Mouse (Mus musculus): ENCODE data around the gene Ggct. TPM values are rescaled to one million over a fixed set of nuclear protein-coding genes. Genes with fewer than 3 reads are reported as not detected.

The Ggct gene
- total and polyA plus RNA-seq, 2 experiments, result 6.2 to 8.7 TPM

- no peaks in the 10 kb centered on the region for H3K4me1 ChIP-seq (ENCODE audit: control insufficient read depth, insufficient read depth, low read length)
- no peaks in the 10 kb centered on the region for H3K27me3 ChIP-seq (ENCODE audit: control insufficient read depth, insufficient read depth, low read length)
- H3K4me3 ChIP-seq (ENCODE audit: insufficient read depth, low read depth, low read length), result no peak overlapping the region
- H3K36me3 ChIP-seq (ENCODE audit: control insufficient read depth, insufficient read depth, low read length), result no peaks in the 10 kb centered on the region
- WGBS, result 97% methylated on average over 3 of the region's 3 CpGs
- no peaks in the 10 kb centered on the region for H3K79me2 ChIP-seq (ENCODE audit: control insufficient read depth, insufficient read depth, low read length)
- no peak overlapping the region for H3K9ac ChIP-seq (ENCODE audit: low read depth, low read length)
- no peak for DNase-seq (ENCODE audit: extremely low read depth, low read depth, low spot score)
- H3K27ac ChIP-seq (replicated peaks; ENCODE audit: insufficient read depth, low read depth, low read length), result no peak overlapping the region
- TF ChIP-seq POLR2A (IDR thresholded peaks at IDR 0.05; ENCODE audit: extremely low read depth, insufficient read depth, low read length) (no peak), CTCF (IDR thresholded peaks at IDR 0.05; ENCODE audit: low read depth, low read length) (no peak)
Measured at GRCm38 (mm10) chr6:55014184-55014583, 21.4 kb upstream of the Ggct start.

GRCm38 (mm10) chr6:55012516-55012915, 19.8 kb upstream of the Ggct start:
- WGBS, result 71% methylated on average over 7 of the region's 7 CpGs
- DNase-seq (ENCODE audit: extremely low read depth, low read depth, low spot score), result no peak
- Histone ChIP-seq H3K36me3 (ENCODE audit: control insufficient read depth, insufficient read depth, low read length) (no peaks in the 10 kb centered on the region), H3K27ac (replicated peaks; ENCODE audit: insufficient read depth, low read depth, low read length) (no peak overlapping the region), H3K9ac (ENCODE audit: low read depth, low read length) (no peak overlapping the region), H3K27me3 (ENCODE audit: control insufficient read depth, insufficient read depth, low read length) (no peaks in the 10 kb centered on the region), H3K79me2 (ENCODE audit: control insufficient read depth, insufficient read depth, low read length) (no peaks in the 10 kb centered on the region), H3K4me3 (ENCODE audit: insufficient read depth, low read depth, low read length) (no peak overlapping the region), H3K4me1 (ENCODE audit: control insufficient read depth, insufficient read depth, low read length) (no peaks in the 10 kb centered on the region)
- TF ChIP-seq POLR2A (IDR thresholded peaks at IDR 0.05; ENCODE audit: extremely low read depth, insufficient read depth, low read length) (no peak), CTCF (IDR thresholded peaks at IDR 0.05; ENCODE audit: low read depth, low read length) (no peak)

- Histone ChIP-seq H3K36me3 (ENCODE audit: control insufficient read depth, insufficient read depth, low read length) (no peaks in the 10 kb centered on the region), H3K79me2 (ENCODE audit: control insufficient read depth, insufficient read depth, low read length) (no peaks in the 10 kb centered on the region), H3K27ac (replicated peaks; ENCODE audit: insufficient read depth, low read depth, low read length) (no peak overlapping the region), H3K4me3 (ENCODE audit: insufficient read depth, low read depth, low read length) (no peak overlapping the region), H3K4me1 (ENCODE audit: control insufficient read depth, insufficient read depth, low read length) (no peaks in the 10 kb centered on the region), H3K27me3 (ENCODE audit: control insufficient read depth, insufficient read depth, low read length) (no peaks in the 10 kb centered on the region), H3K9ac (ENCODE audit: low read depth, low read length) (no peak overlapping the region)
- DNase-seq (ENCODE audit: extremely low read depth, low read depth, low spot score), result no peak
- 68% methylated on average over 4 of the region's 4 CpGs for WGBS
- TF ChIP-seq POLR2A (IDR thresholded peaks at IDR 0.05; ENCODE audit: extremely low read depth, insufficient read depth, low read length) (no peak), CTCF (IDR thresholded peaks at IDR 0.05; ENCODE audit: low read depth, low read length) (no peak)
Measured at GRCm38 (mm10) chr6:55010330-55011091, 17.8 kb upstream of the Ggct start.

- Histone ChIP-seq H3K9ac (ENCODE audit: low read depth, low read length) (no peak overlapping the region), H3K27me3 (ENCODE audit: control insufficient read depth, insufficient read depth, low read length) (no peaks in the 10 kb centered on the region), H3K36me3 (ENCODE audit: control insufficient read depth, insufficient read depth, low read length) (no peaks in the 10 kb centered on the region), H3K79me2 (ENCODE audit: control insufficient read depth, insufficient read depth, low read length) (no peaks in the 10 kb centered on the region), H3K4me1 (ENCODE audit: control insufficient read depth, insufficient read depth, low read length) (no peaks in the 10 kb centered on the region), H3K4me3 (ENCODE audit: insufficient read depth, low read depth, low read length) (no peak overlapping the region), H3K27ac (replicated peaks; ENCODE audit: insufficient read depth, low read depth, low read length) (no peak overlapping the region)
- no peak for DNase-seq (ENCODE audit: extremely low read depth, low read depth, low spot score)
- WGBS, result 50% methylated on average over 16 of the region's 16 CpGs
- no peak for TF ChIP-seq POLR2A (IDR thresholded peaks at IDR 0.05; ENCODE audit: extremely low read depth, insufficient read depth, low read length)
- no peak for TF ChIP-seq CTCF (IDR thresholded peaks at IDR 0.05; ENCODE audit: low read depth, low read length)
Measured at GRCm38 (mm10) chr6:55009391-55010230, 16.9 kb upstream of the Ggct start.

- 95% methylated on average over 8 of the region's 8 CpGs for WGBS
- DNase-seq (ENCODE audit: extremely low read depth, low read depth, low spot score), result no peak
Measured at GRCm38 (mm10) chr6:55008401-55008800, 15.7 kb upstream of the Ggct start.

More at GRCm38 (mm10) chr6:55008401-55008800, 15.7 kb upstream of the Ggct start:
- H3K27ac ChIP-seq (replicated peaks; ENCODE audit: insufficient read depth, low read depth, low read length), result no peak overlapping the region
- H3K4me1 ChIP-seq (ENCODE audit: control insufficient read depth, insufficient read depth, low read length), result no peaks in the 10 kb centered on the region
- no peaks in the 10 kb centered on the region for H3K36me3 ChIP-seq (ENCODE audit: control insufficient read depth, insufficient read depth, low read length)
- no peak overlapping the region for H3K9ac ChIP-seq (ENCODE audit: low read depth, low read length)
- H3K4me3 ChIP-seq (ENCODE audit: insufficient read depth, low read depth, low read length), result no peak overlapping the region
- no peak for TF ChIP-seq POLR2A (IDR thresholded peaks at IDR 0.05; ENCODE audit: extremely low read depth, insufficient read depth, low read length)
- TF ChIP-seq CTCF (IDR thresholded peaks at IDR 0.05; ENCODE audit: low read depth, low read length), result no peak
- no peaks in the 10 kb centered on the region for H3K27me3 ChIP-seq (ENCODE audit: control insufficient read depth, insufficient read depth, low read length)
- no peaks in the 10 kb centered on the region for H3K79me2 ChIP-seq (ENCODE audit: control insufficient read depth, insufficient read depth, low read length)
